Mouse (Mus musculus): ENCODE measurements at regions not wholly inside any gene's neighbourhood (a gene's known extent, or its start where the extent isn't known, plus 50 kb on each side); places are given as distances from the start of the nearest gene placed in this dataset.

GRCm38 (mm10) chr19:24622776-24623175 is 51.0 kb upstream of the Tmem252 start:
- DNase-seq: no peak

GRCm38 (mm10) chr19:24622309-24622708 is 51.5 kb upstream of the Tmem252 start:
- no peak for DNase-seq

GRCm38 (mm10) chr19:24621610-24622220 is 52.1 kb upstream of the Tmem252 start:
- peak; percentile 72 for DNase-seq

- DNase-seq: no peak
These were observed 58.0 kb upstream of the Tmem252 start for GRCm38 (mm10) chr19:24615762-24616310.

GRCm38 (mm10) chr19:24607884-24608283 is 52.2 kb upstream of the Pip5k1b start:
- no peak for DNase-seq

- DNase-seq: peak; percentile 5
These were observed 50.8 kb upstream of the Pip5k1b start for GRCm38 (mm10) chr19:24606390-24606976.
